Mouse (Mus musculus) forebrain, embryonic 14.5 days (tissue): Measurements from ENCODE around the gene Kcnc3. TPM values are rescaled to one million over a fixed set of nuclear protein-coding genes. Genes with fewer than 3 reads are reported as not detected.

Source experiments
- ATAC-seq: fragments of 200-750 bp; cut with Nextera tagmentation; 2 replicates; pipeline ENCODE4 v1.8.0; 2017; ENCODE audit warnings: mild to moderate bottlenecking, moderate library complexity
- DNase-seq: peaks from one replicate; pipeline ENCODE4 v3.0.0-alpha.2; 2015; ENCODE audit warnings: low spot score
- H3K27ac ChIP-seq: fragments of 300-500 bp; sonication (generic); 2 replicates; pipeline ENCODE4 v1.5.1; 2014; ENCODE audit warnings: low read depth, mild to moderate bottlenecking, control low read depth, low read length, moderate library complexity
- H3K27me3 ChIP-seq: fragments of 300-500 bp; sonication (generic); replicated peaks from 2 replicates; pipeline ENCODE4 v1.6.1; 2014; ENCODE audit warnings: low read length, control low read depth, mixed read lengths; ENCODE audit not compliant: control insufficient read depth, insufficient read depth
- H3K36me3 ChIP-seq: fragments of 300-500 bp; sonication (generic); 2 replicates; pipeline ENCODE4 v1.6.1; 2014; ENCODE audit warnings: low read length, control low read depth; ENCODE audit not compliant: control insufficient read depth, insufficient read depth
- H3K4me1 ChIP-seq: fragments of 300-500 bp; sonication (generic); 2 replicates; pipeline ENCODE4 v1.6.1; 2014; ENCODE audit warnings: antibody characterized with exemption, low read length, control low read depth; ENCODE audit not compliant: control insufficient read depth, insufficient read depth
- H3K4me2 ChIP-seq: fragments of 300-500 bp; sonication (generic); 2 replicates; pipeline ENCODE4 v1.6.1; 2014; ENCODE audit warnings: mild to moderate bottlenecking, control low read depth, low read length
- H3K4me3 ChIP-seq: fragments of 300-500 bp; sonication (generic); 2 replicates; pipeline ENCODE4 v1.5.1; 2014; ENCODE audit warnings: low read depth, low read length, control low read depth
- H3K9ac ChIP-seq: fragments of 300-500 bp; sonication (generic); 2 replicates; pipeline ENCODE4 v1.6.1; 2014; ENCODE audit warnings: mild to moderate bottlenecking, low read length, control low read depth, moderate library complexity
- H3K9me3 ChIP-seq: fragments of 300-500 bp; sonication (generic); replicated peaks from 2 replicates; pipeline ENCODE4 v1.6.1; 2016; ENCODE audit warnings: low read length, control low read depth, mixed read lengths; ENCODE audit not compliant: control insufficient read depth
- WGBS: fragments of 180-500 bp; shearing (Covaris S2); extraction: QIAGEN DNeasy Blood & Tissue Kit; methylation state at CpG from one replicate; pipeline ENCODE4 v1.1.7; 2014; 5-methylcytosine and 5-hydroxymethylcytosine counted together
- polyA plus RNA-seq: library from polyadenylated mRNA; unstranded; fragments of >200 nt; fragmentation: Nextera tagmentation; extraction: Ambion mirVana; gene quantifications from 2 replicates; pipeline ENCODE4 v1.2.1, GENCODE M21; 2014

Gene Kcnc3
- polyA plus RNA-seq, 1 experiment from 2014 or later, result 2.1 TPM

GRCm38 (mm10) chr7:44604619-44605018, 14.2 kb downstream of the Kcnc3 start:
- Histone ChIP-seq H3K9me3 (no peaks in the 10 kb centered on the region), H3K4me3 (0 out of 2 replicates have a peak overlapping the region, but pooled peaks have one; percentile 21), H3K36me3 (no peaks in the 10 kb centered on the region), H3K27me3 (peaks cover 36% of the 10 kb centered on the region), H3K4me2 (peak overlapping the region; percentile 45), H3K4me1 (peaks cover 4% of the 10 kb centered on the region; the same call in 1 of the 2 replicates), H3K27ac (no peak overlapping the region), H3K9ac (no peak overlapping the region)
- ATAC-seq, result peak; percentile 15; the same call in 1 of the 2 replicates
- 0% methylated on average over 8 of the region's 8 CpGs for WGBS
- DNase-seq, result no peak

GRCm38 (mm10) chr7:44605436-44605835, 15.0 kb downstream of the Kcnc3 start:
- H3K27ac ChIP-seq, result no peak overlapping the region
- H3K4me2 ChIP-seq, result no peak overlapping the region
- no peaks in the 10 kb centered on the region for H3K9me3 ChIP-seq
- H3K4me1 ChIP-seq, result peaks cover 4% of the 10 kb centered on the region; the same call in 1 of the 2 replicates
- ATAC-seq (no peak), DNase-seq (no peak)
- WGBS, result 31% methylated on average over 7 of the region's 7 CpGs
- H3K4me3 ChIP-seq, result no peak overlapping the region
- peaks cover 36% of the 10 kb centered on the region for H3K27me3 ChIP-seq
- H3K36me3 ChIP-seq, result no peaks in the 10 kb centered on the region
- no peak overlapping the region for H3K9ac ChIP-seq

- Histone ChIP-seq H3K9me3 (no peaks in the 10 kb centered on the region), H3K4me2 (no peak overlapping the region), H3K4me3 (no peak overlapping the region), H3K4me1 (peaks cover 4% of the 10 kb centered on the region; the same call in 1 of the 2 replicates), H3K27me3 (peaks cover 29% of the 10 kb centered on the region), H3K9ac (no peak overlapping the region), H3K36me3 (no peaks in the 10 kb centered on the region), H3K27ac (no peak overlapping the region)
- no peak for ATAC-seq
- 7% methylated on average over 29 of the region's 29 CpGs for WGBS
- no peak for DNase-seq
Measured at GRCm38 (mm10) chr7:44606171-44606901, 15.9 kb downstream of the Kcnc3 start.

GRCm38 (mm10) chr7:44612192-44612591, 21.7 kb downstream of the Kcnc3 start:
- peaks cover 7% of the 10 kb centered on the region for H3K27me3 ChIP-seq
- no peaks in the 10 kb centered on the region for H3K36me3 ChIP-seq
- DNase-seq, result no peak
- no peak overlapping the region for H3K4me3 ChIP-seq
- H3K9me3 ChIP-seq, result no peaks in the 10 kb centered on the region
- H3K27ac ChIP-seq, result no peak overlapping the region
- no peak for ATAC-seq
- H3K4me1 ChIP-seq, result no peaks in the 10 kb centered on the region
- 65% methylated on average over 7 of the region's 7 CpGs for WGBS
- no peak overlapping the region for H3K9ac ChIP-seq
- no peak overlapping the region for H3K4me2 ChIP-seq

- DNase-seq (no peak), ATAC-seq (no peak)
- Histone ChIP-seq H3K4me2 (no peak overlapping the region; the same call in 1 of the 2 replicates), H3K9ac (no peak overlapping the region), H3K4me1 (no peaks in the 10 kb centered on the region), H3K27me3 (peaks cover 5% of the 10 kb centered on the region; the same call in 1 of the 2 replicates), H3K27ac (no peak overlapping the region), H3K36me3 (no peaks in the 10 kb centered on the region), H3K4me3 (no peak overlapping the region), H3K9me3 (no peaks in the 10 kb centered on the region)
- WGBS, result 3% methylated on average over 20 of the region's 20 CpGs
Measured at GRCm38 (mm10) chr7:44614041-44614688, 23.7 kb downstream of the Kcnc3 start.

- H3K4me3 ChIP-seq, result no peak overlapping the region
- peaks cover 5% of the 10 kb centered on the region; the same call in 1 of the 2 replicates for H3K27me3 ChIP-seq
- H3K4me2 ChIP-seq, result no peak overlapping the region
- H3K9ac ChIP-seq, result no peak overlapping the region
- no peaks in the 10 kb centered on the region for H3K36me3 ChIP-seq
- H3K27ac ChIP-seq, result no peak overlapping the region
- 16% methylated on average over 10 of the region's 10 CpGs for WGBS
- ATAC-seq (no peak), DNase-seq (no peak)
- H3K4me1 ChIP-seq, result no peaks in the 10 kb centered on the region
- 0 out of 2 replicates have a peak, but pooled peaks cover 3% of the 10 kb centered on the region for H3K9me3 ChIP-seq
Measured at GRCm38 (mm10) chr7:44615309-44615708, 24.8 kb downstream of the Kcnc3 start.

- ATAC-seq, result no peak
- no peaks in the 10 kb centered on the region for H3K36me3 ChIP-seq
- H3K4me3 ChIP-seq, result no peak overlapping the region
- 0 out of 2 replicates have a peak, but pooled peaks cover 3% of the 10 kb centered on the region for H3K9me3 ChIP-seq
- no peak overlapping the region for H3K9ac ChIP-seq
- DNase-seq, result no peak
- no peaks in the 10 kb centered on the region for H3K4me1 ChIP-seq
- H3K27ac ChIP-seq, result no peak overlapping the region
- peaks cover 5% of the 10 kb centered on the region; the same call in 1 of the 2 replicates for H3K27me3 ChIP-seq
- no peak overlapping the region for H3K4me2 ChIP-seq
- WGBS, result 87% methylated on average over 14 of the region's 14 CpGs
Measured at GRCm38 (mm10) chr7:44615987-44616386, 25.5 kb downstream of the Kcnc3 start.

GRCm38 (mm10) chr7:44617059-44617458, 26.6 kb downstream of the Kcnc3 start:
- no peaks in the 10 kb centered on the region for H3K4me1 ChIP-seq
- no peak for ATAC-seq
- no peak overlapping the region for H3K9ac ChIP-seq
- 84% methylated on average over 3 of the region's 3 CpGs for WGBS
- 0 out of 2 replicates have a peak, but pooled peaks cover 3% of the 10 kb centered on the region for H3K9me3 ChIP-seq
- no peak overlapping the region for H3K4me2 ChIP-seq
- no peaks in the 10 kb centered on the region for H3K36me3 ChIP-seq
- H3K4me3 ChIP-seq, result no peak overlapping the region
- H3K27ac ChIP-seq, result no peak overlapping the region
- H3K27me3 ChIP-seq, result peaks cover 5% of the 10 kb centered on the region; the same call in 1 of the 2 replicates
- DNase-seq, result no peak
